Mouse (Mus musculus): Measurements from ENCODE around the gene Lgals4. TPM values are rescaled to one million over a fixed set of nuclear protein-coding genes. Genes with fewer than 3 reads are reported as not detected.

Lgals4 gene
- polyA plus RNA-seq, 1 experiment from 2014 or later: 3.3 TPM

GRCm38 (mm10) chr7:28826402-28826772 is 7.3 kb upstream of the Lgals4 start:
- H3K9ac ChIP-seq: no peak overlapping the region
- 94% methylated on average over 7 of the region's 7 CpGs for WGBS
- peak overlapping the region; percentile 66; the same call in 1 of the 2 replicates for H3K4me2 ChIP-seq

DNA sequence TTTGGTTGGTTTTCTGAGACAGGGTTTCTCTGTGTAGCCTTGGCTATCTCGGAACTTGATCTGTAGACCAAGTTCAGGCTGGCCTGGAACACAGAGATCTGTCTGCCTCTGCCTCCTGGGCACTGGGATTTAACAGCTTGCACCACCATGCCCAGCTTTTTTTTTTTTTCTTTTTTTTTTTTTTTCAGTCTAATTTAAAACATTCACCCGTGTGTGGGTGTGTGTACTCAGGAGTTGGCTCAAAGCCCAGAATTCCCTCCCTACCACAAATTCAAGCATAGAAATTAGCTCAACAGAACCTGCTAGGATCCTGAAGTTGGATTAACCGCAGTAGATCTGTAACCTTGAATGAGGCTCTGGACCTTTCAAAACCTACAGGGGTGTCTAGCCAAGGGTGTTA is 6.3 kb upstream of the Lgals4 start:
- no peak overlapping the region for H3K9ac ChIP-seq
- WGBS: 45% methylated on average over 3 of the region's 3 CpGs

More at GRCm38 (mm10) chr7:28826402-28826772, 7.3 kb upstream of the Lgals4 start:
- H3K4me3 ChIP-seq: no peak overlapping the region
- H3K36me3 ChIP-seq (ENCODE audit: poor library complexity, severe bottlenecking): peaks cover 36% of the 10 kb centered on the region
- peaks cover 13% of the 10 kb centered on the region for H3K4me1 ChIP-seq
- ATAC-seq: no peak
- H3K9me3 ChIP-seq (replicated peaks): no peaks in the 10 kb centered on the region
- no peaks in the 10 kb centered on the region for H3K27me3 ChIP-seq
- no peak overlapping the region for H3K27ac ChIP-seq

GRCm38 (mm10) chr7:28829821-28830220 is 3.8 kb upstream of the Lgals4 start:
- H3K27me3 ChIP-seq: no peaks in the 10 kb centered on the region
- no peak overlapping the region for H3K27ac ChIP-seq
- no peak overlapping the region for H3K4me2 ChIP-seq
- H3K4me1 ChIP-seq: peaks cover 9% of the 10 kb centered on the region
- H3K4me3 ChIP-seq: no peak overlapping the region
- no peaks in the 10 kb centered on the region for H3K9me3 ChIP-seq (replicated peaks)
- WGBS: 97% methylated on average over 8 of the region's 8 CpGs
- H3K9ac ChIP-seq: no peak overlapping the region
- ATAC-seq: no peak
- peaks cover 24% of the 10 kb centered on the region for H3K36me3 ChIP-seq (ENCODE audit: poor library complexity, severe bottlenecking)

More for the DNA sequence above, 6.3 kb upstream of the Lgals4 start:
- no peak overlapping the region for H3K4me2 ChIP-seq
- no peaks in the 10 kb centered on the region for H3K9me3 ChIP-seq (replicated peaks)
- H3K36me3 ChIP-seq (ENCODE audit: poor library complexity, severe bottlenecking): peaks cover 34% of the 10 kb centered on the region
- no peak for ATAC-seq
- H3K4me3 ChIP-seq: no peak overlapping the region
- H3K27me3 ChIP-seq: no peaks in the 10 kb centered on the region
- peaks cover 13% of the 10 kb centered on the region for H3K4me1 ChIP-seq
- H3K27ac ChIP-seq: no peak overlapping the region

DNA sequence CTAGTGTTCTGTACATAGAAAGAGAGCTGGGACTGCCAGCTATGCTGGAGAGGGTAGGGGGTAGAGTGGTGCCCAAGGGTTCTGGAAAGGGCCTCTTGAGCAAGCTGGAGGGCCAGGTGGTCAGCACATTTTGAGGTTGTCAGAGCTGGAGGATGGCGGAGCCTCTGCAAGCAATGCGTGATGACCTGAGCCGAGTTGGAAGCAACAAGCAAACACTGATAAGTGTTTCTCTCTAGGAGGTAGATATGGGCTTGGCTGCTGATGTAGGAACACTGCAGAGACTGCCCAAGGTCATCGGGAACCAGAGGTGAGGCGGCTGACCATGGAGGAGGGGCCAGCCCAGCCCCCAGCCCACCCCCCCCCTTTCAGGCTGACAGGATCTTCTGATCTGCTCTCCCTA is 2.7 kb upstream of the Lgals4 start:
- Histone ChIP-seq H3K27ac (no peak overlapping the region), H3K9me3 (replicated peaks) (no peaks in the 10 kb centered on the region), H3K9ac (no peak overlapping the region), H3K4me3 (no peak overlapping the region), H3K36me3 (ENCODE audit: poor library complexity, severe bottlenecking) (peaks cover 24% of the 10 kb centered on the region), H3K27me3 (no peaks in the 10 kb centered on the region), H3K4me1 (peaks cover 2% of the 10 kb centered on the region), H3K4me2 (no peak overlapping the region)
- WGBS: 97% methylated on average over 5 of the region's 5 CpGs
- no peak for ATAC-seq

DNA sequence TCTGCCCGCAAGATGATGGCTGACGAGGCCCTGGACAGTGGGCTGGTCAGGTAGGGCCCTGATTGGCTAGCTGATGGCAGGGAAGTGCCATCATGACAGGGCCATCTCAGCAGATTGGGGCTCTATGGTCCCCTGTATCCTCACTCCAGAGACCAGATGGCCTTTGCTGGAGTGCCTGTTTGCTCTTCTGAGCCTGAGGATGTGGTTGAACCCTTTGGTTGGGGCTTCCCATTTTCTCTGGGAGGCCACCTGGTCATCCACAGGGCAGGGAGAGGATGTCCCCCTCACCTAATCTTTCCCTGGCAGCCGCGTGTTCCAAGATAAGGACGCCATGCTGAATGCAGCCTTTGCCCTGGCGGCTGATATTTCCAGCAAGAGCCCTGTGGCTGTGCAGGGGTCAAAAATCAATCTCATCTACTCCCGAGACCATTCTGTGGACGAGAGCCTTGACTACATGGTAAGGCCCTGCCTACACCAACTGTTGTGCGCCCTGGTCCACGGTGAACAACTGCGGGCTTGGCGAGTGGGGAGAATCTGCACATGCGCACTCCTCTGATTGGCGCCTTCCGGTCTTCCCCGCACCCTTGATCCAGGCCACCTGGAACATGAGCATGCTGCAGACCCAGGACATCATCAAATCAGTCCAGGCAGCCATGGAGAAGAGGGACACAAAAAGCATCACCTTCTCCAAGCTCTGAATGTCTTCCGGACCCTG is 2.1 kb upstream of the Lgals4 start:
- H3K4me1 ChIP-seq: no peaks in the 10 kb centered on the region
- H3K4me3 ChIP-seq: no peak overlapping the region
- no peak overlapping the region for H3K9ac ChIP-seq
- no peaks in the 10 kb centered on the region for H3K9me3 ChIP-seq (replicated peaks)
- H3K4me2 ChIP-seq: no peak overlapping the region
- no peak for ATAC-seq
- H3K27ac ChIP-seq: no peak overlapping the region
- no peaks in the 10 kb centered on the region for H3K27me3 ChIP-seq
- 94% methylated on average over 17 of the region's 17 CpGs for WGBS
- H3K36me3 ChIP-seq (ENCODE audit: poor library complexity, severe bottlenecking): peaks cover 24% of the 10 kb centered on the region

DNA sequence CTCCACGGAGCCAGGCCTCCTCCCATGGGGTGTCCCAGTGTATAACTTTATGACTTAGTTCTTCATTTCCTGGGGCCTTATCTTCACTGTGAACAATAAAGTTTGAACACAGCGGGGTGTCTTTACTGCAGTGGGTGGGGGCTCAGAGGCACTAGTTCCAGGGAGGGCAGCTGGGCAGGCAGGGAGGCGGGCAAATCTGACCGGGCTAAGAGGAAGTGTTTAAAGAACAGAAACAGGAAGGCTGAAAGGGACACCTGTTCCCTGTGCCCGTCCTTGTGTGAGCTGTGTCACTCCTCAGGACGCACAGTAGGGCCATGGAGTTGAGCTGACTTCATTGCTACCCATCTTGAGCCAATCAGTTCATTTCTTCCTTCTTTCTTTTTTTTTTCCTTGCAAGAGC is 1.5 kb upstream of the Lgals4 start:
- H3K4me1 ChIP-seq: no peaks in the 10 kb centered on the region
- H3K27ac ChIP-seq: no peak overlapping the region
- no peak overlapping the region for H3K4me3 ChIP-seq
- no peaks in the 10 kb centered on the region for H3K9me3 ChIP-seq (replicated peaks)
- no peak overlapping the region for H3K9ac ChIP-seq
- no peak for ATAC-seq
- no peak overlapping the region for H3K4me2 ChIP-seq
- WGBS: 80% methylated on average over 6 of the region's 6 CpGs
- peaks cover 24% of the 10 kb centered on the region for H3K36me3 ChIP-seq (ENCODE audit: poor library complexity, severe bottlenecking)
- no peaks in the 10 kb centered on the region for H3K27me3 ChIP-seq

GRCm38 (mm10) chr7:28836936-28837335 is 3.3 kb downstream of the Lgals4 start:
- H3K4me3 ChIP-seq: no peak overlapping the region
- peaks cover 3% of the 10 kb centered on the region for H3K36me3 ChIP-seq (ENCODE audit: poor library complexity, severe bottlenecking)
- no peak overlapping the region for H3K27ac ChIP-seq
- no peaks in the 10 kb centered on the region for H3K27me3 ChIP-seq
- no peak overlapping the region for H3K9ac ChIP-seq
- 88% methylated on average over 5 of the region's 5 CpGs for WGBS
- no peak overlapping the region for H3K4me2 ChIP-seq
- no peak for ATAC-seq
- H3K4me1 ChIP-seq: no peaks in the 10 kb centered on the region
- no peaks in the 10 kb centered on the region for H3K9me3 ChIP-seq (replicated peaks)

DNA sequence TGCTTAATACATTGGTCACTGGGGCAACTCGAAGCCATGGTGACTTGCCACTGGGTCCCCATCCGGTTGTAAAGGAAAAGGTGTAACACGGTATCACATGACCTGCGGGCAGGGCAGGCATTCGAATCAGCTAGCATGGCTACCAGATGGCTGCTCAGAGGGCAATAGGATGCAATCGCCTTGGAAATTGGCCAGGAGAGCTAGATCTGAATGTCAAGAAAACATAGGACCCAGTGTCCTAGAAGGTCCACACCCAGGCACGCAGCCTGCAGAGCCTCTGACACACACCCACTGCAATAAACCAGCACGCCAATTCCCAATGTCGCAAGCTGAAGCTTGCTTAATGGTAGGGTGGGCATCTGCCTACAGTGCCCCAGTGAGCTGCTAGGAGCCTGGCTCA is 4.7 kb downstream of the Lgals4 start:
- H3K27ac ChIP-seq: no peak overlapping the region
- no peaks in the 10 kb centered on the region for H3K27me3 ChIP-seq
- no peak overlapping the region for H3K9ac ChIP-seq
- WGBS: 88% methylated on average over 9 of the region's 9 CpGs
- H3K4me1 ChIP-seq: no peaks in the 10 kb centered on the region
- no peak overlapping the region for H3K4me2 ChIP-seq
- H3K9me3 ChIP-seq (replicated peaks): no peaks in the 10 kb centered on the region
- H3K4me3 ChIP-seq: no peak overlapping the region
- no peaks in the 10 kb centered on the region for H3K36me3 ChIP-seq (ENCODE audit: poor library complexity, severe bottlenecking)
- ATAC-seq: no peak

- H3K27me3 ChIP-seq: no peaks in the 10 kb centered on the region
- no peaks in the 10 kb centered on the region; the same call in 1 of the 2 replicates for H3K9me3 ChIP-seq (replicated peaks)
- H3K9ac ChIP-seq: no peak overlapping the region
- WGBS: 87% methylated on average over 1 of the region's 1 CpGs
- H3K36me3 ChIP-seq (ENCODE audit: poor library complexity, severe bottlenecking): no peaks in the 10 kb centered on the region
- no peak overlapping the region for H3K27ac ChIP-seq
- H3K4me2 ChIP-seq: no peak overlapping the region
- H3K4me1 ChIP-seq: no peaks in the 10 kb centered on the region
- no peak overlapping the region for H3K4me3 ChIP-seq
- no peak for ATAC-seq
These were observed 13.6 kb downstream of the Lgals4 start for GRCm38 (mm10) chr7:28847273-28847672.

DNA sequence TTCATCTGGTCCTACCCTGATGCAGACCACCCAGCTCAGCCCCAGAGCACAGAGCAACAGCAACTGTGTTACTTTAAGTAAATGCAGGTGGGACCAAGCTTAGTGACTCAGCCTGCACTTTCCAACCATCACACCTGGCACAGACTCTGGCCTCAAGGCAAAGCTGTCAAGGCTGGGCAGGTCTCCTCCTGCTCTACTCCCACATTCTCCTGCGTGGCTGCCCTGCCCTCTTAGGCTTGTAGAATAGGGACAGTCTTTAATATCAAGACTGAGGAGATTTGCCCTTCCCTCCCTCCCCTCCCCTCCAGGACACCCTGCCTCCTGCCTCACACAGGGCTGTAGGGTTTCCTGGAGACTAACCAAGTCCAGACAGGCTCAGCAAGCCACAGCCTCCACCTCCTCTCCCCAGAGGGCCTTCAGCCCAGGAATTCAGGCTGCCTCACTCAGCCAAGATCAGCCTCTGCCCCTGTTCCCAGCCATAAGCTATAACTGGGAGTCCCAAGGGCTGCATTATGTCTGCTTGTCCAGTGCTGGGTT is 16.1 kb downstream of the Lgals4 start:
- Histone ChIP-seq H3K9me3 (replicated peaks) (no peaks in the 10 kb centered on the region; the same call in 1 of the 2 replicates), H3K27me3 (no peaks in the 10 kb centered on the region), H3K36me3 (ENCODE audit: poor library complexity, severe bottlenecking) (no peaks in the 10 kb centered on the region), H3K27ac (no peak overlapping the region), H3K4me3 (no peak overlapping the region), H3K9ac (no peak overlapping the region), H3K4me2 (no peak overlapping the region), H3K4me1 (no peaks in the 10 kb centered on the region)
- WGBS: 27% methylated on average over 1 of the region's 1 CpGs
- no peak for ATAC-seq

GRCm38 (mm10) chr7:28850642-28851041 is 17.0 kb downstream of the Lgals4 start:
- Histone ChIP-seq H3K36me3 (ENCODE audit: poor library complexity, severe bottlenecking) (no peaks in the 10 kb centered on the region), H3K9ac (no peak overlapping the region), H3K9me3 (replicated peaks) (no peaks in the 10 kb centered on the region; the same call in 1 of the 2 replicates), H3K4me1 (no peaks in the 10 kb centered on the region), H3K4me2 (no peak overlapping the region), H3K27me3 (no peaks in the 10 kb centered on the region), H3K4me3 (no peak overlapping the region), H3K27ac (no peak overlapping the region)
- no peak for ATAC-seq
- WGBS: 82% methylated on average over 4 of the region's 4 CpGs

DNA sequence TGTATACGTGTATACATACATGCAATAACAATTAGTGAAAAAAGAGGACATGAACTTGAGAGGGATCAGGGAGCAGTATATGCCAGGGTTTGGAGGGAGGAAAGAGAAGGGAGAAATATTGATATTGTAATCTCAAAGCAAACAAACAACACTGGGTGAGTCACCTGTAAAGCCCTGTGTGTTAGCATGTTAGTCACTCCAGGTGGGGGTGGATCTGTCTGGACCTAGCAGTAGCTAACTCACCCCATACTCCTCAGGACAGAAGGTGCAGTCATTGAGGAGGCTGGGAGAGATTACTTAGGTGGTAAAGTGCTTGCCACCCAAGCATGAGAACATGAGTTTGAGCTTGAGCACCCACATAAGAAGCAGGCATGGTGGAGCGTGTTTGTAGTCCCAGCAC is 26.3 kb downstream of the Lgals4 start:
- Histone ChIP-seq H3K9me3 (replicated peaks) (peaks cover 5% of the 10 kb centered on the region; the same call in 1 of the 2 replicates), H3K36me3 (ENCODE audit: poor library complexity, severe bottlenecking) (no peaks in the 10 kb centered on the region), H3K27ac (no peak overlapping the region), H3K9ac (no peak overlapping the region), H3K4me3 (no peak overlapping the region), H3K4me2 (no peak overlapping the region), H3K27me3 (no peaks in the 10 kb centered on the region), H3K4me1 (peaks cover 11% of the 10 kb centered on the region)
- 91% methylated on average over 2 of the region's 2 CpGs for WGBS
- no peak for ATAC-seq

- H3K27me3 ChIP-seq: no peaks in the 10 kb centered on the region
- ATAC-seq: no peak
- 88% methylated on average over 6 of the region's 6 CpGs for WGBS
- peaks cover 5% of the 10 kb centered on the region; the same call in 1 of the 2 replicates for H3K9me3 ChIP-seq (replicated peaks)
- no peaks in the 10 kb centered on the region for H3K36me3 ChIP-seq (ENCODE audit: poor library complexity, severe bottlenecking)
- H3K9ac ChIP-seq: no peak overlapping the region
- H3K4me1 ChIP-seq: peaks cover 15% of the 10 kb centered on the region
- no peak overlapping the region for H3K4me3 ChIP-seq
- no peak overlapping the region for H3K27ac ChIP-seq
- no peak overlapping the region for H3K4me2 ChIP-seq
These were observed 27.2 kb downstream of the Lgals4 start for GRCm38 (mm10) chr7:28860898-28861297.
